Mouse (Mus musculus) embryonic fibroblast, embryonic 13.5 days (primary cell): ENCODE measurements around the gene Epha8.

Source experiments
- CTCF ChIP-seq: IDR thresholded peaks from 2 replicates; pipeline ENCODE4 v1.5.1; 2011; ENCODE audit warnings: mild to moderate bottlenecking, control low read depth, low read length, moderate library complexity, borderline replicate concordance; ENCODE audit not compliant: insufficient read depth
- POLR2A ChIP-seq: IDR thresholded peaks from 2 replicates; pipeline ENCODE4 v1.6.1; 2011; ENCODE audit warnings: low read depth, mild to moderate bottlenecking, control low read depth, low read length, moderate library complexity

GRCm38 (mm10) chr4:136967511-136967910, 10.9 kb upstream of the Epha8 start:
- no peak for TF ChIP-seq POLR2A
- no peak for TF ChIP-seq CTCF
